Mouse (Mus musculus) limb, embryonic 11.5 days (tissue): ENCODE data around the gene Taf10. TPM values are rescaled to one million over a fixed set of nuclear protein-coding genes. Genes with fewer than 3 reads are reported as not detected.

ENCODE experiments used
- ATAC-seq: fragments of 200-750 bp; cut with Nextera tagmentation; 2 replicates; pipeline ENCODE4 v1.8.0; 2017; ENCODE audit warnings: low read depth; ENCODE audit not compliant: insufficient number of reproducible peaks, low FRiP score, low TSS enrichment
- DNase-seq: peaks from one replicate; pipeline ENCODE4 v3.0.0-alpha.2; 2015; ENCODE audit warnings: low spot score
- H3K27ac ChIP-seq: fragments of 300-500 bp; sonication (generic); replicated peaks from 2 replicates; pipeline ENCODE4 v1.5.1; 2014; ENCODE audit warnings: low read depth, mild to moderate bottlenecking, low read length
- H3K27me3 ChIP-seq: fragments of 300-500 bp; sonication (generic); 2 replicates; pipeline ENCODE4 v1.6.1; 2014; ENCODE audit warnings: mild to moderate bottlenecking, low read length, mixed read lengths; ENCODE audit not compliant: control insufficient read depth, insufficient read depth
- H3K36me3 ChIP-seq: fragments of 300-500 bp; sonication (generic); 2 replicates; pipeline ENCODE4 v1.6.1; 2014; ENCODE audit warnings: mild to moderate bottlenecking, low read length, moderate library complexity, mixed read lengths; ENCODE audit not compliant: control insufficient read depth, insufficient read depth
- H3K4me1 ChIP-seq: fragments of 300-500 bp; sonication (generic); 2 replicates; pipeline ENCODE4 v1.6.1; 2014; ENCODE audit warnings: low read length, mixed read lengths; ENCODE audit not compliant: control insufficient read depth, insufficient read depth
- H3K4me2 ChIP-seq: fragments of 300-500 bp; sonication (generic); 2 replicates; pipeline ENCODE4 v1.6.1; 2014; ENCODE audit warnings: low read depth, mild to moderate bottlenecking, moderate library complexity; ENCODE audit not compliant: severe bottlenecking
- H3K4me3 ChIP-seq: fragments of 300-500 bp; sonication (generic); 2 replicates; pipeline ENCODE4 v1.5.1; 2014; ENCODE audit warnings: low read depth, low read length
- H3K9ac ChIP-seq: fragments of 300-500 bp; sonication (generic); 2 replicates; pipeline ENCODE4 v1.6.1; 2014; ENCODE audit warnings: mild to moderate bottlenecking, low read length
- H3K9me3 ChIP-seq: fragments of 300-500 bp; sonication (generic); 2 replicates; pipeline ENCODE4 v1.6.1; 2016; ENCODE audit warnings: low read length; ENCODE audit not compliant: control insufficient read depth
- WGBS: fragments of 180-500 bp; shearing (Covaris S2); extraction: QIAGEN DNeasy Blood & Tissue Kit; methylation state at CpG from one replicate; pipeline ENCODE4 v1.1.7; 2014; 5-methylcytosine and 5-hydroxymethylcytosine counted together
- polyA plus RNA-seq: library from polyadenylated mRNA; unstranded; fragments of >200 nt; fragmentation: Nextera tagmentation; extraction: Ambion mirVana; gene quantifications from 2 replicates; pipeline ENCODE4 v1.2.1, GENCODE M21; 2014

Gene Taf10
- polyA plus RNA-seq, 1 experiment from 2014 or later: 179 TPM

DNA sequence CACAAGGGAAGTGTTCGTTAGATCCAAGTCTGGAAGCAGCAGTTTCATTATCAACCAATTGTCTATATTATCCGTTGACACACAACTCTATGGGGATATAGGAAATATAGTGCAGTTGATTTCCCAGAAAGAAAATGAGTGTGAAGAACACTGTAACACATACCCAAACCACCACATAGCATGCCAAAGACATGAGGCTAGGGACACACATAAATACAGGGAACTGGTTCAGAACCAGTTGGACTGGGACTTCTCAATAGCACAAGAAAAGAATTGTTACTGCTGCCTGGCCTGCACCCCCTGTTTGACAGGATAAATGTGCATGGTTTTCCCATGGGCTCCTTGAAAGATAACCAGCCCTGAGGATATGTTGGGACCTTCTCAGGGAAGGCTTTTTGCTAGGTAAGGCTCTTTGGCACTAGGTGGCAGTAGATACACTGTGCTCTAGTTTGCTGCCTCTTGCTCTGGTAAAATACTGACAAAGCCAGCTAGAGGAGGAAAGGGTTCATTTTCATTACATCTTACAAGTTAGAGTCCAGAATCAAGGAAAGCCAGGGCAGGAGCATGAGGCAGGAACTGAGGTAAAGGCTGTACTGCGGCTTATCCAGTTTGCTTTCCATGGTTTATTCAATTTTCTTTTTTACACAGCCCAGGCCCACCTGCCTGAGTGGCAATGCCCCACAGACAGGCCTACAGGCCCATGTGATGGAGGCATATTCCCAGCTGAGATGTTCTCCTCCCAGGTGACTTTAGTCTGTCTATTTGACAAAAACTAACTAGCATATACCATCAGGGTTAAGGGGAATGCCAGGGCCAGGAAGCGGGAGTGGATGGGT is 17.8 kb downstream of the Taf10 start:
- Histone ChIP-seq H3K4me2 (no peak overlapping the region), H3K36me3 (no peaks in the 10 kb centered on the region), H3K9ac (no peak overlapping the region), H3K4me1 (no peaks in the 10 kb centered on the region), H3K27me3 (no peaks in the 10 kb centered on the region), H3K27ac (no peak overlapping the region), H3K4me3 (no peak overlapping the region), H3K9me3 (no peaks in the 10 kb centered on the region)
- ATAC-seq: peak; percentile 65; the same call in 1 of the 2 replicates
- 83% methylated on average over 4 of the region's 4 CpGs for WGBS
- DNase-seq: peak; percentile 39

DNA sequence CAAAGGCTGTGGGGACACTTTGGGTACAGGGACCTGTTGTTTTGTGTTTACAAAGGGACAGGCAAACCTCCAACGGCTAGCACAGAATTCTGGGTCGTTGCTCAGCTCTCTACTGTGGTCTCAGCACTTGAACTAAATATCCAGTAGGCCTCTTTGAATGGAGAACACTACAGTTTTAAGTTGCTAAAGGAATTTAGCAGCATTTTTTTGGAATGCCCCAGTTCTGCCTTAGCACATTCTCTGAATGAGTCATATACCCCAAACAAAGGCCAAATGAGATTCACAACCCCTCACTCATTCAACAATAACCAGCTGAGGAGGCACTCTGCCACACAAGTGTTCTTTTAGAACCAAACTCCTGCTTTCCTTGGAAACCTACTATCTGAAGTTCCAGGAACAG is 22.2 kb downstream of the Taf10 start:
- Histone ChIP-seq H3K4me1 (no peaks in the 10 kb centered on the region), H3K9ac (no peak overlapping the region), H3K27ac (no peak overlapping the region), H3K36me3 (no peaks in the 10 kb centered on the region), H3K9me3 (no peaks in the 10 kb centered on the region), H3K27me3 (no peaks in the 10 kb centered on the region), H3K4me2 (no peak overlapping the region), H3K4me3 (no peak overlapping the region)
- ATAC-seq (no peak), DNase-seq (no peak)
- WGBS: 77% methylated on average over 2 of the region's 2 CpGs

DNA sequence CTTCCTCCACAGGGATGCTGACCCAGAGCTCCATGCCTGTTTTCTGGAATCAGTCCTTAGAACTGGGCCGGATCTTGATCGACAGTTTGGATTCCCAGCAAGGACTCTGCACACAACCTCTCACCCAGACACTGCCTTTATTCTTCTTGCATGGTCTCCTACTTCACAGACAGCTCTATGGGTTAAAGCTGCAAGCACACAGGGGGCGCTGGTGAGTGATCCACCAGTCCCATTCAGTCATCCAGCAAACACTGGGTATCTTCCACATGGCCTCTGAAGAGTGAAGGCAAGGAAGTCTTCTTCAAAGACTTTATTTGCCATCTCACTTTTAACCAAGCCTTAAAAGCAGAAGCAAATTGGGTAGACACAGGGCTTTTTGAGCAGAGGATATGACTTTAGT is 28.8 kb downstream of the Taf10 start:
- 62% methylated on average over 3 of the region's 3 CpGs for WGBS
- Histone ChIP-seq H3K27ac (no peak overlapping the region), H3K4me1 (no peaks in the 10 kb centered on the region), H3K4me2 (no peak overlapping the region), H3K36me3 (no peaks in the 10 kb centered on the region), H3K27me3 (no peaks in the 10 kb centered on the region), H3K9ac (no peak overlapping the region), H3K4me3 (no peak overlapping the region), H3K9me3 (no peaks in the 10 kb centered on the region)
- no peak for DNase-seq
- no peak for ATAC-seq

DNA sequence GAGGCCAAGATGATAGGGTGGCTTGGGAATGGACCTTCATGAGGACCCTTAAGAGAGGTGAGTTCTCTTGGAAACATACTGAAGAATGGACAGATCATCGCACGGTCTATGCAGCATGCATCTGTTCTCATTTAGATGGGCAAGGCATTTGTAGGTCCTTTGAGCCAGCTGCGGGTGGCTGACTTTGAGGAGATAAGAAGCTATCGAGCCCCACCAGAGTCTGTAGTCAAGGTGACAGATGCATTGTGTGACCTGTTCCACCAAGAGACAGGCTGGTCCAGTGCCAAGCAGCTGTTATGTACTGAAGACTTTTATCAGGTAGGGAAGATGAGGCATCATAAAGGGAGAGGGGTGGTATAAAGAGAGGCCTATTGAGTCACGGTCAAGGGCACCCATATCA is 35.4 kb downstream of the Taf10 start:
- ATAC-seq: no peak
- no peak overlapping the region for H3K27ac ChIP-seq
- no peaks in the 10 kb centered on the region for H3K4me1 ChIP-seq
- no peak for DNase-seq
- no peaks in the 10 kb centered on the region for H3K36me3 ChIP-seq
- no peaks in the 10 kb centered on the region for H3K27me3 ChIP-seq
- 88% methylated on average over 5 of the region's 5 CpGs for WGBS
- H3K9me3 ChIP-seq: no peaks in the 10 kb centered on the region
- H3K4me2 ChIP-seq: no peak overlapping the region
- no peak overlapping the region for H3K4me3 ChIP-seq
- H3K9ac ChIP-seq: no peak overlapping the region

DNA sequence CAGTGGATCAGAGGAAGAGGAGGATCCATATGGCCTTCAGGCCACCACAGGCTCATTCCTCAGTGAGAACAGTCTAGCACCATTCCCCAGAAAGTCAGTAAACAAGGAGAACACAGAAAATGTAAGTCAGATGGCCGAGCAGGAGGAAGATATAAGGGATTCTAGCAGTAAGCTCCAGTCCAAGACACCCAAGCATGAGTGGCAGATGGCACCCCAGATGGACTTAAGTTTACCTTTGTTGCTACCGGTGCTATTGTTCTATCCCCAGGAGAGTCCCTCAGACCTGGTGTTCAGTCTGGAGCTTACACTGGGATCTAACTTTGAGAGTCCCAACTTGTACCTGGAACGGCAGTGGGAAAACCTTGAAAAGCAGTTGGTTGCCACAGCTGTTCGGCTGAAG is 40.3 kb downstream of the Taf10 start:
- Histone ChIP-seq H3K4me3 (no peak overlapping the region), H3K27ac (no peak overlapping the region), H3K4me1 (no peaks in the 10 kb centered on the region), H3K36me3 (no peaks in the 10 kb centered on the region), H3K9ac (no peak overlapping the region), H3K27me3 (no peaks in the 10 kb centered on the region), H3K9me3 (no peaks in the 10 kb centered on the region), H3K4me2 (no peak overlapping the region)
- WGBS: 90% methylated on average over 4 of the region's 4 CpGs
- ATAC-seq (no peak), DNase-seq (no peak)

DNA sequence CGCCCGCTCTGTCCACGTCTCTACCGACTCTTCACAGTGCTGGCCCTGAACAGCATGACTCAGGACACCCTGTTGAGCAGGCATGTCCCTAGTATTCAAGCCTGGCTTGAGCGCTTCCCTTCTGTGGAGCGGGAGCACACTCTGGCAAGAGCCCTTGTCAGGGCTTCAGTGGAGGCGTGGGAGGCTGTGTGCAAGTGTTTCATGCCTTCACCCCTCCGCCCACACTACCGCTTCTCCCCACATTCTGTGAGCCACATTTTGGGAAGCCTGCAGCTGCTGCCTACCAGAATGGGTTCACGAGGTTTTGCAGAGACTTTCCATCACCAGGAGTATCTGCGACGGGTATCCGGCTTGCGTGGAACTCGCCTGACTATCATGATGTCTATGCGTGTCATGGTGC is 41.0 kb downstream of the Taf10 start:
- Histone ChIP-seq H3K27ac (no peak overlapping the region), H3K36me3 (no peaks in the 10 kb centered on the region), H3K4me1 (no peaks in the 10 kb centered on the region), H3K9ac (no peak overlapping the region), H3K4me3 (no peak overlapping the region), H3K9me3 (no peaks in the 10 kb centered on the region), H3K4me2 (no peak overlapping the region), H3K27me3 (no peaks in the 10 kb centered on the region)
- ATAC-seq (no peak), DNase-seq (no peak)
- WGBS: 84% methylated on average over 16 of the region's 16 CpGs

DNA sequence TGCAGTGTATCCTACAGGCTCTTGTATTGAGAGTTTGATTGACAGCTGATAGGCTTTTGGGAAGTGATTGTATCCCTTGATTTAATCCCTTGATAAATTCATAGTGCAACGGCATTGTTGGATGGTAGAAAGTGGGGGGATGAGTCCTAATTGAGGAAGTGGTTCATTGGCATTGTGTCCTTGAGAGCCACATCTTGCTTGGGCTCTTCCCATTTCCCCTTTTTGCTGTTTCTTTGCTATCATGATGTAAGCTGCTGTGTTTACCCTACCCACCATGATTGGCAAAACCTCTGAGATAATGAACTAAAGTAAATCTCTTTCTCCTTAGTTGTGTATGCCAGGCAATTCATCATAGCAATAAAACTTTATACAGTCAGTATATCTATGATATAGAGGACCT is 53.3 kb downstream of the Taf10 start:
- Histone ChIP-seq H3K4me2 (no peak overlapping the region), H3K27me3 (no peaks in the 10 kb centered on the region), H3K36me3 (no peaks in the 10 kb centered on the region), H3K4me1 (no peaks in the 10 kb centered on the region), H3K9ac (no peak overlapping the region), H3K27ac (no peak overlapping the region), H3K4me3 (no peak overlapping the region), H3K9me3 (no peaks in the 10 kb centered on the region)
- 86% methylated on average over 1 of the region's 1 CpGs for WGBS
- no peak for DNase-seq
- ATAC-seq: no peak
